Mouse (Mus musculus): Measurements from ENCODE around the gene Olfr212. TPM values are rescaled to one million over a fixed set of nuclear protein-coding genes. Genes with fewer than 3 reads are reported as not detected.
"Not testable (repeated sequence)": the region's sequence is repeated elsewhere in the genome, so short reads cannot be mapped to it uniquely, and the experiment has no call there.

Gene Olfr212
- polyA plus RNA-seq, 1 experiment from 2014 or later: not detected

DNA sequence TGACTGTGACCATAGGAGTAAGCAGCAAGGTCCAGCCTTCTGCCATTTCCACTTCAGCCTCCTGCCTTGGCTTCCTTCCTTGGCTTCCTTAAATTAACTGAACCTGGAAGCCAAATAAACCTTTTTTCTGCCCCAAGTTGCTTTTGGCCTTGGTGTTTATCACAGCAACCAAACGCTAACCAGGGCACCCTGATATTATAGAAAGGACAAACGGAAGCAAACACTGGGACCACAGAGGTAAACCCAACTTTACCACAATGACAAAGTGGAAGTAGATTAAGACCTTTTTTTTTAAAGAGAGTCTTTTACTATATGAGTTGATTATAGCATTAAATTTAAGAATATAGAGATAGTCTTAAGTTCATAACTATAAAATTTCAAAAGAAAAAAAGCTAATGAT is 36.2 kb downstream of the Olfr212 start:
- H3K36me3 ChIP-seq: no peaks in the 10 kb centered on the region
- no peak overlapping the region for H3K27ac ChIP-seq
- no peaks in the 10 kb centered on the region for H3K9me3 ChIP-seq
- no peak for ATAC-seq (ENCODE audit: insufficient number of reproducible peaks, insufficient read depth, low FRiP score, low TSS enrichment)
- H3K27me3 ChIP-seq: no peaks in the 10 kb centered on the region
- 84% methylated on average over 2 of the region's 2 CpGs for WGBS
- no peaks in the 10 kb centered on the region for H3K4me1 ChIP-seq
- no peak overlapping the region for H3K4me2 ChIP-seq (replicated peaks)
- H3K4me3 ChIP-seq: no peak overlapping the region
- no peak overlapping the region for H3K9ac ChIP-seq

DNA sequence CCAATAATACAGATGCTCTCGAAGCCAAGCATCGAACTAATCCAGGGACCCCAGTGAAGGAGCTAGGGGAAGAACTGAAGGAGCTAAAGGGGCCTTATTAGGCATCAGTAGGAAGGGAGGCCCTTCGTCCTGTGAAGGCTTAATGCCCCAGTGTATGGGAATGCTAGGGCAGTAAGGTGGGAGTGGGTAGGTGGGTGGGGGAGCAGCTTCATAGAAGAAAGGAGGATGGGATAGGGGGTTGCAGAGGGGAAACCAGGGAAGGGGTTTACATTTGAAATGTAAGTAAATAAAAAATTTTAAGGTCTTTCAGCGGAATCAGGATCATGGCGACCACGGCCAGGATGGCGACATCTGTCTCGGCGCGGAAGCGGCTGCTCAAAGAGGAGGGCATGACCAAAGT is 44.5 kb downstream of the Olfr212 start, which contains the start of gene Gm5580:
Gene Gm5580 (plus strand): TSS at position 301 of the 400 bp plus-strand sequence.
- not testable (repeated sequence) for H3K27me3 ChIP-seq; H3K4me2 ChIP-seq (replicated peaks); ATAC-seq (ENCODE audit: insufficient number of reproducible peaks, insufficient read depth, low FRiP score, low TSS enrichment); H3K27ac ChIP-seq; H3K36me3 ChIP-seq; H3K9me3 ChIP-seq; H3K4me3 ChIP-seq; H3K4me1 ChIP-seq; H3K9ac ChIP-seq
- WGBS: 97% methylated on average over 11 of the region's 11 CpGs

DNA sequence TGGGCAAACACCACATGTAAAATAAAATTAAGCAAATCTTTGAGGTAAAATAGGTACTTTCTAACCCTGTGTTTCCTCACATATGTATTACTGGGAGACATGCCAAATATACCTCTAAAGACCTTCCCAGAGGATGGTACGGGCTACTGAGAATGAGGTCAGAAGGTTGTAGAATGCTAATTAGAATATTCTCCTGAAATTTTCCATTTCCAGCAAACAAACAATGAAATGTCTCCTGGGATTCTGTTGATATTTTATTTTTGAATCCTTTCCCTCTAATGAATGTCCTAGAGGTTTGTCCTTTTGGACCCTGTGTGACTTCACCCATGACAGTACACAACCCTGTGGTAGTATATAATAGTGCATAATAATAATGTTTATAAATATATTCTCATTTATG is 47.6 kb downstream of the Olfr212 start, which contains the start of gene Olfr214:
Gene Olfr214 (plus strand): TSS at position 301 of the 400 bp plus-strand sequence.
- H3K27me3 ChIP-seq: no peaks in the 10 kb centered on the region
- no peak within 1 kb of the TSS for H3K9ac ChIP-seq
- no peaks in the 10 kb centered on the region for H3K4me1 ChIP-seq
- no peak within 1 kb of the TSS for H3K4me2 ChIP-seq (replicated peaks)
- H3K36me3 ChIP-seq: no peaks in the 10 kb centered on the region
- H3K4me3 ChIP-seq: no peak within 1 kb of the TSS
- WGBS: 63% methylated on average over 1 of the region's 1 CpGs
- H3K27ac ChIP-seq: no peak within 1 kb of the TSS
- no peak for ATAC-seq (ENCODE audit: insufficient number of reproducible peaks, insufficient read depth, low FRiP score, low TSS enrichment)
- no peaks in the 10 kb centered on the region for H3K9me3 ChIP-seq

DNA sequence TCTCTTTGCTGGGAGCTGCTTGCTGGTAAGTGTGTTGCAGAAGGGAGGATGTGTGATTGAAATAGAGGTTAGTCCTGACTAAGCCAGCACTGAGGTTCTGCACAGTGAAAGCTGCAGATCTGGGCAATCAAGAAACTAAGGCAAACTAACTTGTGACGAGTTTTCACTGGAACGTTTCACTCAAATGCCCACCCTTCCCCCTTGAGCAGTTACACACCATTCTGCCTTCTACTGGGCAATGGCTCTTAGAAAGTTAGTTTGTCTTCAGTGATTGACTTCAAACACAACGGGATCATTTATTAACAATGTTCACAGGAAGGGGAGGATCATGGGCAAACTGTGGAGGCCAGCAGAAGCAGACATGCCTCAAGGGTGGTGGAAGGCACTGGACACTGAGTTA is 48.6 kb downstream of the Olfr212 start:
- no peak overlapping the region for H3K9ac ChIP-seq
- no peaks in the 10 kb centered on the region for H3K36me3 ChIP-seq
- ATAC-seq (ENCODE audit: insufficient number of reproducible peaks, insufficient read depth, low FRiP score, low TSS enrichment): no peak
- H3K4me2 ChIP-seq (replicated peaks): no peak overlapping the region
- no peaks in the 10 kb centered on the region for H3K27me3 ChIP-seq
- no peaks in the 10 kb centered on the region for H3K4me1 ChIP-seq
- H3K4me3 ChIP-seq: no peak overlapping the region
- H3K9me3 ChIP-seq: no peaks in the 10 kb centered on the region
- no peak overlapping the region for H3K27ac ChIP-seq
- 82% methylated on average over 3 of the region's 3 CpGs for WGBS

Other genes with a start within 250 kb of the Olfr212 start
- gene Zfand4, start 242.3 kb upstream of the Olfr212 start, polyA plus RNA-seq (2016; fragmentation: Nextera tagmentation; extraction: Ambion mirVana): 8.3 and 11.6 TPM in 2 replicates
- 31.1 and 32.7 TPM in 2 replicates for gene March8, start 168.5 kb upstream of the Olfr212 start, polyA plus RNA-seq (2016; fragmentation: Nextera tagmentation; extraction: Ambion mirVana)
- gene Alox5, start 45.3 kb upstream of the Olfr212 start, polyA plus RNA-seq (2016; fragmentation: Nextera tagmentation; extraction: Ambion mirVana): 0.92 and 0.95 TPM in 2 replicates
- gene Olfr211, start 17.4 kb upstream of the Olfr212 start, polyA plus RNA-seq (2016; fragmentation: Nextera tagmentation; extraction: Ambion mirVana): not detected in 2 replicates
- not detected in 2 replicates for gene Olfr213, start 31.9 kb downstream of the Olfr212 start, polyA plus RNA-seq (2016; fragmentation: Nextera tagmentation; extraction: Ambion mirVana)
- 0.52 and 0.60 TPM in 2 replicates for gene Gm5580, start 44.6 kb downstream of the Olfr212 start, polyA plus RNA-seq (2016; fragmentation: Nextera tagmentation; extraction: Ambion mirVana)
- not detected in 2 replicates for gene Olfr214, start 47.7 kb downstream of the Olfr212 start, polyA plus RNA-seq (2016; fragmentation: Nextera tagmentation; extraction: Ambion mirVana)
- gene Olfr215, start 77.7 kb downstream of the Olfr212 start, polyA plus RNA-seq (2016; fragmentation: Nextera tagmentation; extraction: Ambion mirVana): not detected in 2 replicates
- gene Zfp422, start 122.5 kb downstream of the Olfr212 start, polyA plus RNA-seq (2016; fragmentation: Nextera tagmentation; extraction: Ambion mirVana): 258 and 265 TPM in 2 replicates
- gene Depp1, start 144.1 kb downstream of the Olfr212 start, polyA plus RNA-seq (2016; fragmentation: Nextera tagmentation; extraction: Ambion mirVana): 12.6 and 16.9 TPM in 2 replicates
- 14.4 and 14.7 TPM in 2 replicates for gene Rassf4, start 167.4 kb downstream of the Olfr212 start, polyA plus RNA-seq (2016; fragmentation: Nextera tagmentation; extraction: Ambion mirVana)
- gene Tmem72, start 210.4 kb downstream of the Olfr212 start, polyA plus RNA-seq (2016; fragmentation: Nextera tagmentation; extraction: Ambion mirVana): 0.09 and 0.10 TPM in 2 replicates

Data from embryonic facial prominence, embryonic 12.5 days (tissue).